Mouse (Mus musculus) heart, adult 10 weeks (tissue): Measurements from ENCODE around the gene 1110008L16Rik. TPM values are rescaled to one million over a fixed set of nuclear protein-coding genes. Genes with fewer than 3 reads are reported as not detected.

Experiments
- polyA plus RNA-seq: library from polyadenylated mRNA; stranded (reverse); fragments of 350-450 nt; fragmentation: Illumina TruSeq; extraction: RNeasy Lipid Tissue Mini Kit (QIAGEN cat#74804); gene quantifications from one replicate; pipeline ENCODE4 v1.2.3, GENCODE M21; 2014; ENCODE audit warnings: low read depth, low replicate concordance

Gene 1110008L16Rik
- 9.4 TPM for polyA plus RNA-seq

GRCm38 (mm10) chr12:55299336-55299735 lies at the start of gene 1110008L16Rik:
TSS of gene 1110008L16Rik (plus strand) at chr12:55299577.

GRCm38 (mm10) chr12:55302485-55303441 lies 3.4 kb downstream of the 1110008L16Rik start, which contains the start of gene Ppp2r3c:
TSS of gene Ppp2r3c (minus strand) at chr12:55302998.

GRCm38 (mm10) chr12:55384023-55384749 lies 84.8 kb downstream of the 1110008L16Rik start, which contains the start of gene Psma6:
TSS of gene Psma6 (plus strand) at chr12:55384222.

Other genes with a start within 250 kb of the 1110008L16Rik start
- 20.9 TPM for gene 2700097O09Rik, start 219.5 kb upstream of the 1110008L16Rik start, polyA plus RNA-seq
- 118 TPM for gene Srp54a, start 219.3 kb upstream of the 1110008L16Rik start, polyA plus RNA-seq
- 8.2 TPM for gene Fam177a, start 175.1 kb upstream of the 1110008L16Rik start, polyA plus RNA-seq
- gene Srp54b, start 144.5 kb upstream of the 1110008L16Rik start, polyA plus RNA-seq = 40.2 TPM
- 7.9 TPM for gene 1700047I17Rik2, start 100.0 kb upstream of the 1110008L16Rik start, polyA plus RNA-seq
- gene Srp54c, start 69.4 kb upstream of the 1110008L16Rik start, polyA plus RNA-seq = 67.8 TPM
- 10.3 TPM for gene Ppp2r3c, start 3.4 kb downstream of the 1110008L16Rik start, polyA plus RNA-seq
- 219 TPM for gene Psma6, start 84.6 kb downstream of the 1110008L16Rik start, polyA plus RNA-seq
- gene Nfkbia, start 193.1 kb downstream of the 1110008L16Rik start, polyA plus RNA-seq = 50.9 TPM